Mouse (Mus musculus): ENCODE data around the gene Pianp.

Pianp gene

GRCm38 (mm10) chr6:125008060-125008459, 11.6 kb downstream of the Pianp start:
- DNase-seq (ENCODE audit: extremely low spot score, low spot score): no peak

- DNase-seq (ENCODE audit: extremely low spot score, low spot score): peak; percentile 97
Measured at GRCm38 (mm10) chr6:125008586-125009128, 12.2 kb downstream of the Pianp start.

GRCm38 (mm10) chr6:125009129-125009180, 12.5 kb downstream of the Pianp start, which contains the start of gene Zfp384:
Gene Zfp384, plus strand, starts transcription at chr6:125009145.
- DNase-seq (ENCODE audit: extremely low spot score, low spot score): no peak

GRCm38 (mm10) chr6:125009181-125010073, 12.9 kb downstream of the Pianp start:
- DNase-seq (ENCODE audit: extremely low spot score, low spot score): peak; percentile 87

- no peak for DNase-seq (ENCODE audit: extremely low spot score, low spot score)
Measured at GRCm38 (mm10) chr6:125017682-125018081, 21.2 kb downstream of the Pianp start.

- peak; percentile 75 for DNase-seq (ENCODE audit: extremely low spot score, low spot score)
Measured at GRCm38 (mm10) chr6:125030532-125030931, 34.0 kb downstream of the Pianp start.

GRCm38 (mm10) chr6:125031604-125032003, 35.1 kb downstream of the Pianp start:
- no peak for DNase-seq (ENCODE audit: extremely low spot score, low spot score)

- no peak for DNase-seq (ENCODE audit: extremely low spot score, low spot score)
Measured at GRCm38 (mm10) chr6:125038666-125039065, 42.2 kb downstream of the Pianp start.

- DNase-seq (ENCODE audit: extremely low spot score, low spot score): peak; percentile 64
Measured at GRCm38 (mm10) chr6:125039131-125039530, 42.6 kb downstream of the Pianp start.

- DNase-seq (ENCODE audit: extremely low spot score, low spot score): peak; percentile 88
Measured at GRCm38 (mm10) chr6:125039533-125040153, 43.1 kb downstream of the Pianp start, which contains the start of gene Ing4. Gene Ing4, plus strand, starts transcription at chr6:125039760.

GRCm38 (mm10) chr6:125040221-125040620, 43.7 kb downstream of the Pianp start:
- no peak for DNase-seq (ENCODE audit: extremely low spot score, low spot score)

GRCm38 (mm10) chr6:125041047-125041446, 44.6 kb downstream of the Pianp start:
- no peak for DNase-seq (ENCODE audit: extremely low spot score, low spot score)

GRCm38 (mm10) chr6:125042081-125042480, 45.6 kb downstream of the Pianp start:
- no peak for DNase-seq (ENCODE audit: extremely low spot score, low spot score)

GRCm38 (mm10) chr6:125046691-125047090, 50.2 kb downstream of the Pianp start:
- DNase-seq (ENCODE audit: extremely low spot score, low spot score): peak; percentile 74

- no peak for DNase-seq (ENCODE audit: extremely low spot score, low spot score)
Measured at GRCm38 (mm10) chr6:125049678-125050077, 53.2 kb downstream of the Pianp start, which contains the start of gene Acrbp. Gene Acrbp, plus strand, starts transcription at chr6:125049689.

GRCm38 (mm10) chr6:125051237-125051636, 54.7 kb downstream of the Pianp start:
- DNase-seq (ENCODE audit: extremely low spot score, low spot score): no peak
